Mouse (Mus musculus) CH12.LX (cell line): Measurements from ENCODE around the gene Olfr805. TPM values are rescaled to one million over a fixed set of nuclear protein-coding genes. Genes with fewer than 3 reads are reported as not detected.

ENCODE experiments used
- DNase-seq: peaks from one replicate; pipeline ENCODE4 v3.0.0-alpha.2; 2013; ENCODE audit errors: extremely low read depth
- H3K27ac ChIP-seq: 2 replicates; pipeline ENCODE4 v1.5.1; 2012; ENCODE audit warnings: low read depth, mild to moderate bottlenecking, control low read depth, moderate library complexity; ENCODE audit not compliant: insufficient read depth
- H3K27me3 ChIP-seq: replicated peaks from 2 replicates; pipeline ENCODE3; 2012; ENCODE audit warnings: inconsistent platforms
- H3K36me3 ChIP-seq, 2 experiments: replicated peaks in 1 of 2; 2 replicates each; pipeline versions ENCODE3 to v1.6.1; 2012; ENCODE audit warnings: inconsistent platforms in 1 of 2, low read length in 1 of 2, mild to moderate bottlenecking in 1 of 2, mixed read lengths in 1 of 2, moderate library complexity in 1 of 2; ENCODE audit not compliant: control insufficient read depth in 1 of 2, insufficient read depth in 1 of 2
- H3K4me1 ChIP-seq, 2 experiments: 2 replicates each; pipeline ENCODE4 v1.6.1; 2012; ENCODE audit warnings: inconsistent platforms in 1 of 2, moderate library complexity in 1 of 2; ENCODE audit not compliant: insufficient read depth in 2 of 2, control insufficient read depth in 1 of 2
- H3K4me2 ChIP-seq: 2 replicates; pipeline ENCODE4 v1.6.1; 2012; ENCODE audit warnings: low read depth, mild to moderate bottlenecking, control low read depth; ENCODE audit not compliant: poor library complexity, insufficient read depth, severe bottlenecking
- H3K4me3 ChIP-seq, 3 experiments: fragments of 150-350 bp in 1 of 3; sonication (generic) in 1 of 3; replicated peaks in 1 of 3; 2 replicates each; pipeline versions ENCODE3 to v1.5.1; 2011 to 2012; ENCODE audit warnings: low read depth in 2 of 3, low read length in 2 of 3, mild to moderate bottlenecking in 2 of 3, moderate library complexity in 2 of 3, control low read depth in 1 of 3, improper control_type of control experiment in 1 of 3, inconsistent platforms in 1 of 3, mixed read lengths in 1 of 3; ENCODE audit not compliant: poor library complexity in 1 of 3
- H3K79me2 ChIP-seq: replicated peaks from 2 replicates; pipeline ENCODE4 v1.6.1; 2012; ENCODE audit warnings: mild to moderate bottlenecking, moderate library complexity; ENCODE audit not compliant: control insufficient read depth, poor library complexity, insufficient read depth, severe bottlenecking; ENCODE audit errors: extremely low read depth
- H3K9ac ChIP-seq: 2 replicates; pipeline ENCODE4 v1.6.1; 2012; ENCODE audit warnings: low read depth, mild to moderate bottlenecking, control low read depth, moderate library complexity; ENCODE audit not compliant: insufficient read depth
- H3K9me3 ChIP-seq: replicated peaks from 2 replicates; pipeline ENCODE3; 2012; ENCODE audit warnings: low read length, inconsistent platforms, mixed read lengths
- BHLHE40 ChIP-seq: IDR thresholded peaks from 2 replicates; pipeline ENCODE4 v1.6.1; 2011; ENCODE audit warnings: mild to moderate bottlenecking, low read depth, low read length, improper control_type of control experiment
- CHD1 ChIP-seq: IDR thresholded peaks from 2 replicates; pipeline ENCODE4 v1.6.1; 2012; ENCODE audit warnings: low read depth, low read length, improper control_type of control experiment, inconsistent platforms
- CHD2 ChIP-seq: IDR thresholded peaks from 2 replicates; pipeline ENCODE4 v1.6.1; 2011; ENCODE audit warnings: low read length, improper control_type of control experiment
- GABPA ChIP-seq: IDR thresholded peaks from 2 replicates; pipeline ENCODE4 v1.6.1; 2012; ENCODE audit warnings: low read depth, low read length, improper control_type of control experiment, inconsistent platforms; ENCODE audit not compliant: insufficient replicate concordance
- HCFC1 ChIP-seq: IDR thresholded peaks from 2 replicates; pipeline ENCODE4 v1.6.1; 2012; ENCODE audit warnings: low read depth, mild to moderate bottlenecking, inconsistent platforms, low read length, improper control_type of control experiment
- JUN ChIP-seq: IDR thresholded peaks from 2 replicates; pipeline ENCODE4 v1.6.1; 2011; ENCODE audit warnings: low read depth, mild to moderate bottlenecking, low read length, improper control_type of control experiment, moderate library complexity; ENCODE audit not compliant: insufficient read depth
- JUND ChIP-seq: conservative IDR thresholded peaks from 2 replicates; pipeline ENCODE4 v1.6.1; 2011; ENCODE audit warnings: low read depth, low read length, improper control_type of control experiment
- KAT2A ChIP-seq: IDR thresholded peaks from 2 replicates; pipeline ENCODE4 v1.6.1; 2012; ENCODE audit warnings: low read length, improper control_type of control experiment, inconsistent platforms; ENCODE audit not compliant: insufficient replicate concordance
- MAFK ChIP-seq: IDR thresholded peaks from 2 replicates; pipeline ENCODE4 v1.6.1; 2011; ENCODE audit warnings: low read length, improper control_type of control experiment; ENCODE audit not compliant: insufficient replicate concordance
- MAZ ChIP-seq: IDR thresholded peaks from 2 replicates; pipeline ENCODE4 v1.6.1; 2012; ENCODE audit warnings: low read depth, mild to moderate bottlenecking, inconsistent platforms, low read length, improper control_type of control experiment, moderate library complexity
- POLR2A ChIP-seq: IDR thresholded peaks from 2 replicates; pipeline ENCODE4 v1.6.1; 2011; ENCODE audit warnings: low read depth, mild to moderate bottlenecking, improper control_type of control experiment, low read length
- RAD21 ChIP-seq: IDR thresholded peaks from 2 replicates; pipeline ENCODE4 v1.6.1; 2011; ENCODE audit warnings: low read depth, mild to moderate bottlenecking, low read length, improper control_type of control experiment, moderate library complexity
- SMC3 ChIP-seq: IDR thresholded peaks from 2 replicates; pipeline ENCODE4 v1.6.1; 2011; ENCODE audit warnings: low read depth, low read length, improper control_type of control experiment
- TBP ChIP-seq: conservative IDR thresholded peaks from 2 replicates; pipeline ENCODE4 v1.6.1; 2011; ENCODE audit warnings: low read depth, low read length, improper control_type of control experiment
- UBTF ChIP-seq: IDR thresholded peaks from 2 replicates; pipeline ENCODE4 v1.6.1; 2012; ENCODE audit warnings: low read depth, mild to moderate bottlenecking, inconsistent platforms, low read length, improper control_type of control experiment, moderate library complexity
- USF2 ChIP-seq: conservative IDR thresholded peaks from 2 replicates; pipeline ENCODE4 v1.6.1; 2011; ENCODE audit warnings: low read depth, low read length, improper control_type of control experiment
- ZKSCAN1 ChIP-seq: IDR thresholded peaks from 2 replicates; pipeline ENCODE4 v1.6.1; 2012; ENCODE audit warnings: low read depth, inconsistent platforms, low read length, improper control_type of control experiment, borderline replicate concordance
- ZMIZ1 ChIP-seq: IDR thresholded peaks from 2 replicates; pipeline ENCODE4 v1.6.1; 2012; ENCODE audit warnings: low read depth, mild to moderate bottlenecking, inconsistent platforms, low read length, improper control_type of control experiment
- dilution Hi-C: fragments of 300-500 bp; cut with MboI; formaldehyde crosslinking; loops from 2 replicates; pipeline ENCODE4 v1.14.3; 2020; ENCODE audit warnings: low sequenced_read_pairs; ENCODE audit not compliant: extremely low pct_unique_long_range_greater_than_20kb, extremely low pct_ligation_motif_present
- in situ Hi-C: fragments of 300-500 bp; cut with MboI; formaldehyde crosslinking; loops from 3 replicates; pipeline ENCODE4 v1.14.3; 2019; ENCODE audit warnings: low sequenced_read_pairs, low pct_ligation_motif_present, low pct_unique_long_range_greater_than_20kb, mixed read lengths
- polyA plus RNA-seq: library from polyadenylated mRNA; unstranded; fragments of >175 nt; gene quantifications from 2 replicates; pipeline ENCODE4 v1.2.1, GENCODE M21; 2012; ENCODE audit warnings: low read depth; ENCODE audit not compliant: insufficient read length
- total RNA-seq, 2 experiments: library from RNA; depleted of rRNA; stranded (reverse); fragments of 300-350 nt in 1 of 2; fragments of >200 nt in 1 of 2; gene quantifications; 2 replicates each; pipeline ENCODE4 v1.2.3; 2012 to 2014

Gene Olfr805
- total and polyA plus RNA-seq, 3 experiments: not detected

DNA sequence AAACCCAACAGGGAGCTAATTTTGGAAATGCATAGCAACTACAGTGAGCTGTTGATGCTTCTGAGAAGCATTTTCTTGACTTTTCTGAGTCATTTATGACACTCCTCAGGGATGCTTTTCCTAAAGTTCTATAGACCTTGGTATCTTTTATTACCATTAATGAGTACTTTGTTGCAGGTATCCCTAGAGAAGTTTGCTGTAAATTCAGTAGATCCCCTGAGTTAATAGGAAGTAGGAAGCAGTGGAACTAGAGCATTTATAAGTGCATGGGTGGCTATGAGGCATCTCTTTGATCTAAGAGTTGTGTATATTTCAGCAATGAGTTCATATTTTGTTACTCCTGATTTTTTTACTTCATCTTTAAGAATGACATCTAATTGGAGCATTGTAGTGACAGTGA is 26.3 kb downstream of the Olfr805 start, which contains the start of gene Olfr804:
Olfr804 (plus strand) TSS at position 301 of the 400 bp plus-strand sequence.
- dilution Hi-C loops: no loop called here

DNA sequence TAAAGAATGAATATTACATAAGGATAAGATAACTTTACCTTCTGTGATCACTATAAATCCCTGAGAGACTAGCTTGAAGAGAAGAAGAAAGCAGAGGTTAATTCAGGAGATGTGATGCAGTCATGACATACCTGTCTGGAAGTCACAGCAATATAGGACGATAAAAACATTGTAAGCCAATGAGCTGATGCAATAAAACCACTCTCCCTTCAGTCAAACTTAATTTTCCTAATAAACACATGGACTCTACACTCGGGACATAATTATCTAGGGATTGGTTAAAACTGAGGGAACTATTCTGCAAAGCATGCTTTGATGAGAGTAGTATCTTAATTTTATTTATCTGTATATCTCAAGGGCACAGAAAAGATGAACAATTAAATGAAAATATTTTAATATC is 35.0 kb downstream of the Olfr805 start, which contains the start of gene Olfr803:
Olfr803 (minus strand) TSS at position 101 of the 400 bp plus-strand sequence.
- no peaks in the 10 kb centered on the region for H3K79me2 ChIP-seq
- no peaks in the 10 kb centered on the region for H3K27me3 ChIP-seq
- H3K9ac ChIP-seq: no peak within 1 kb of the TSS
- no peak within 1 kb of the TSS for H3K4me3 ChIP-seq
- H3K36me3 ChIP-seq: no peaks in the 10 kb centered on the region
- DNase-seq: no peak
- H3K4me1 ChIP-seq: no peaks in the 10 kb centered on the region
- H3K4me2 ChIP-seq: no peak within 1 kb of the TSS
- in situ Hi-C loops (no loop called here), dilution Hi-C loops (no loop called here)
- no peak for TF ChIP-seq MAZ
- no peak for TF ChIP-seq TBP
- no peak for TF ChIP-seq MAFK
- TF ChIP-seq UBTF: no peak
- TF ChIP-seq GABPA: no peak
- no peak for TF ChIP-seq CHD2
- TF ChIP-seq ZKSCAN1: no peak
- no peak for TF ChIP-seq RAD21
- no peak for TF ChIP-seq USF2
- TF ChIP-seq HCFC1: no peak
- no peak for TF ChIP-seq JUN
- no peaks in the 10 kb centered on the region for H3K9me3 ChIP-seq
- no peak within 1 kb of the TSS for H3K27ac ChIP-seq

More for the DNA sequence above, 26.3 kb downstream of the Olfr805 start, which contains the start of gene Olfr804:
- H3K27me3 ChIP-seq: no peaks in the 10 kb centered on the region
- no peaks in the 10 kb centered on the region for H3K79me2 ChIP-seq
- H3K9me3 ChIP-seq: no peaks in the 10 kb centered on the region
- in situ Hi-C loops: no loop called here
- H3K36me3 ChIP-seq: no peaks in the 10 kb centered on the region
- H3K4me2 ChIP-seq: no peak within 1 kb of the TSS
- H3K27ac ChIP-seq: no peak within 1 kb of the TSS
- no peak within 1 kb of the TSS for H3K4me3 ChIP-seq
- TF ChIP-seq MAZ (no peak), KAT2A (no peak), BHLHE40 (no peak), POLR2A (no peak), RAD21 (no peak), SMC3 (no peak), JUN (no peak), UBTF (no peak), ZMIZ1 (no peak), JUND (no peak), GABPA (no peak), CHD1 (no peak)
- TF ChIP-seq, all 38 proteins: peak for 0
- H3K4me1 ChIP-seq: no peaks in the 10 kb centered on the region
- no peak for DNase-seq
- no peak within 1 kb of the TSS for H3K9ac ChIP-seq
